Mouse (Mus musculus) hematopoietic stem cell, adult 5-6 weeks (primary cell): ENCODE measurements around the gene Zfp287. TPM values are rescaled to one million over a fixed set of nuclear protein-coding genes. Genes with fewer than 3 reads are reported as not detected.

ENCODE experiments used
- ATAC-seq, 2 experiments: fragments of 125-278 bp in 1 of 2; replicated peaks in 1 of 2; 2 replicates each; pipeline ENCODE4 v1.8.0; 2016 to 2017; ENCODE audit warnings: inconsistent platforms in 2 of 2, mild to moderate bottlenecking in 2 of 2, moderate number of reproducible peaks in 2 of 2, low read depth in 1 of 2, moderate TSS enrichment in 1 of 2; ENCODE audit not compliant: low FRiP score in 2 of 2, poor library complexity in 2 of 2, severe bottlenecking in 2 of 2, insufficient read depth in 1 of 2, low TSS enrichment in 1 of 2
- total RNA-seq: library from RNA; stranded (forward); fragments of 172-1452, 232-1000 nt; gene quantifications from 2 replicates; pipeline ENCODE4 v1.2.3, GENCODE M21; 2017

The Zfp287 gene
- total RNA-seq = 7.3 and 9.6 TPM in 2 replicates

DNA sequence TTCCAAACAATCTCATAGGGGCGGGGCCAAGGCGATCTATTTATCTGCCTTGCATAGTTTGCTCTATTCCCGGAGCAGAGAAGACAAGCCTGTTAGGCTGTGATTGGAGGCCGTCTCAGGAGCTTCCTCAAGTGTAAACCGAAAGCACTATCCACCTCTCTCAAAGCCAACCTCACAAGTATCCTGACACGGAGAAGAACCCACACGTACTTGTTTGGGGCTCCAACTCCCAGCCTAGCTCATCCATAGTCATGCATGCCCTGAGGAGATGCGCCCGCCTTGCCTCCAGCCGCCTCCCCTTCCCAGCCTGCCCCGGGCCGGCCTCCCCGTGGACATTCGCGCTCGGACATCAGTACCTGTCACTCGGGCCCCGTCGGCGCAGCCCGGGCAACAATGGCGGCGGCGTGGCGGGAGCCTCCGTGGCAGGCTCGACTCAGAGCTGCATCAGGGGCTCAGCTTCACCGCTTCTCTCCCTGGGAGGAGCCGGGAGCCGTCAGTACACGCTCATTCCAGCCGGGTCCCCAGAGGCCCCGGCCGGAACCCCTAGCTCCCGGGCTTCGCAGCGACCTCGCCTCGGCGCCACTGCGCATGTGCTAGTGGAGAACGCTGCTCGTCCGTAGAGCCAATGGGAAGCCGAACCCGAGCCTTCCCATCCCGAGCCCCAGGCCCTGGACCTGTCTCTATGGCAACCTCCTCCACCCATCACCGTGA, at the start of gene Zfp287:
Zfp287 (minus strand) TSS at position 595 of the 711 bp plus-strand sequence.
- ATAC-seq = peak; percentile 86 to 93

DNA sequence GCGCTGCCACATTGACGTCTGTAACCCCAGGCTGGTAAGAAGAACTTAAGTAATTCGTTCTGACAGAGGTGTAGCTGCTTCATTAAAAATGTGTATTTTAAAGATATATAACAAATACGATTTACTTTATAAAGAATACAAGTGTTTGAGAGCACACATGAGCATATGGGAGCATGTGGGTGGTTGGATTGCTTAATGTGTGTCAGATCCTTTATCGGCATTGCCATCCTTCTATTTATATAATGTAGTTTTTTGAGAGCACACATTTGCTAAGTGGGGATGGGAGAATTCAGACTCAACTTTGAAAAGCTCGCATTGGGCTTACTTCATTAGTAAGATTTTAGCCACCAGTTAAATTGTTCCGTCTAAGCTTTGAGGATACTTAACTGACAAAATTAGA, 44.8 kb upstream of the Zfp287 start:
- ATAC-seq = no peak

DNA sequence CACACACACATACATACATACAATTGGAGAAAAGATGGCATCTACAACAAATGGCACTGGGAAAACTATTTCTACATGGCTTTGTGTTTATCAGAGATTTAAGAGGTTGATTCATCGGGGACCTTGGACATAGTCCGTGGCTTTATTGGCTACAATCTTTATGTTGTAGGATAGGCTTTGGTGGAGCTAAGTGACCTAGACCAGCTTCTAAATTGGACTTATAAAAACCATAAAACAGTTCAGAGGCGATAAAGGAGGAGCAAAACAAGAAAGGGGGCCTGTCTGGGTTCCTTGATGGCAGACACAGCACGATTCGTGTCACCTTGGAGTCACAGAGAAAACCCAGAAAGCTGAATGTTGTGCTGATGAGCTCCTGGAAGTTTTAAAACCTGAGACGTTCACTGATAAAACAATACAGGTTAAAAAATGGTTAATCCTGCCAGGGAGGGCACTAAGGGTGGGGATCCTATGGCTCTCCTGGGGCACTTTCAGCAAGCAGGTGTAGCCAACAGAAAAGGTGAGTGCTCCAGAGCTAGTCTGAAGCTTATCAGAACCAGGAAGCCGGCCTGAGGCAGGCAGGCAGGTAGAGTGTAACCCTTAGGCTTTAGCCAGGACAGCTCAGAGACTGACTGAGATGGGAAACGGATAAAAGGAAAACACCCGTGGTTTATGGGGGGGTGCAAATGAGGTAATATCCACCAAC, 29.2 kb upstream of the Zfp287 start:
- ATAC-seq = no peak

DNA sequence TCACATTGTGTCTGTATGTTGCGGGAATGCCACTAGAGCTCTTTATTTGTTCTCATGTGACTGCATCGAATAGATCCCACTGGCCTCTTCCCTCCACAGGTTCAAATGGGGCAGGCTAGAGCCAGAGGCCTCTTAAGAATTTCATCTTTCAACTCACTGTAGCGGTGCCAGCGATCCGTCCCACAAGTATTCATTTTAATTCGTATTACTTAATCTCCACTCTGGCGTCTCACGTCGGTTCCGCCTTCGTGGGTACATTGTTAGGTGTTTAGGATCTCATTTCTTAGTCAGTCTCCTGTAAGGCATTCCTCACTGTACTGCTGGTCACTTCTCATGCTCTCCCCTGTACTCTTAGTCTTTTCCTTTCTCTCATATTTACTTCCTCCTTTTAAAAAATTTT, 26.8 kb upstream of the Zfp287 start:
- no peak for ATAC-seq

DNA sequence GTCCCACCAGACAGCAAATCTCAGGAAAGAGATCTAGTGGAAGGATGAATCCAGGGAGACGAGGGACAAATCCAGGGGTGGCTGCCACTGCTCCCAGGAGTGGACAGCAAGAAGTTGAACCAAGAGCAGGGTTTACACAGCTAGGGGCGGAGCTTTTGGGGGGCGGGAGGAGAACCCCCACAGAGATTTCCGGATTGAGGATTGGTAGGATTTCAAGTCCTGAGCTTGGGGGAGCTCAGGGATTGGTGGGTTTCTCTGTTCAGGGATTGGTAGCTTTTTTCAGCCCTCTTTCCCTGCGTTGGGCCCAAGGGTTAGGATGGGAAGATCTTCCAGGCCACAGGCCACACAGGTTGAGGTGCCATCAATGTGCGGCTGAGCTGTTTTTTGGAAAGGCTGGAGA, 26.2 kb upstream of the Zfp287 start:
- no peak for ATAC-seq

DNA sequence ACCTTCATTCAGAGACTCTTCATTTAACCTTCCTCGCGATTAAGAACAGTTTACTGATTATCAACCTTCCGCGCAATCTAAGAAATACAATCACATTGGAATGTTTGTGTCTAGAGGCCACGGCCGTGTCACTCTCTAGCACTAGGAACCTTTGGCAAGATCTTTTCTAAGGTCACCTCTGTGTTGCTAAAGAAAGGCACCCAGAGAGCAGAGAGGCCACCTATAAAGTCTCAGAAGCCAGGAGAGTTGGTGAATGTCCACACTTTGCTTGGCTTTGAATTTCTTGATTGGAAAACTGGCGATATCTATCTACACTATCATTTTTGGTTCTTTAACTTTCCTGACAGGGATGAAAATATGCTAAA, 25.4 kb upstream of the Zfp287 start:
- no peak for ATAC-seq

DNA sequence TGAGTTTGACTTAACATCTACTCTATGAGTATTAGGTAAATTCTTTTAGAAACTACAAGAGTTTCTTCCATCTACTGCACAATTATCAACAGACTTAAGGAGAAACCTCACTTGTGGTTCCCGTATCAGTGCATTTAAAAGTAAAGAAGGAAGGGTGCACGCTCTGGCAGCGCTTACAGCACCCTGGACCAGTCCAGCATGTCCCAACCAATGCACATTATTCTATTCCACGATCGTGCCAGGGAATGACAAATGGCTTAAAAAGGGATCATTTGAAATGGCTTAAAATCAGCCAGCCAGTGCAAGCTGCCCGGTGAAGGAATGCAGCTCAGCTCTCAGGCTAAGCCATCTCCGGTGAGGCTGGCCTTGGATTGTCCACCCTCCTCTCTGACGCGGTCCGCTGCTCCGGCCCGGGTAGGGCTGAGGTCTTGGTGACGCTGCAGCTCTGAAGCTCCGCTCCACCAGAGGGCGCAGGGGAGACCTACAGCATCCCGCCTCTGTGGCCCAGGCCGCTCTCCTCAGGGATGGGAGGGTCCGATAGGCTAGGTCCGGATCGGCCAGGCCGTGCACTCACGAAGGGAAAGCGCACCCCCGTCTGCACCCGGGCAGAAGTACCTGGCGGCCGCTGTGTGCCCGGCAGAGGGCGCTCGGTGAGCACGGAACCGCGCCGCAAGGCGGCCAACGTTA, 24.9 kb upstream of the Zfp287 start:
- peak; percentile 97 to 99 for ATAC-seq

DNA sequence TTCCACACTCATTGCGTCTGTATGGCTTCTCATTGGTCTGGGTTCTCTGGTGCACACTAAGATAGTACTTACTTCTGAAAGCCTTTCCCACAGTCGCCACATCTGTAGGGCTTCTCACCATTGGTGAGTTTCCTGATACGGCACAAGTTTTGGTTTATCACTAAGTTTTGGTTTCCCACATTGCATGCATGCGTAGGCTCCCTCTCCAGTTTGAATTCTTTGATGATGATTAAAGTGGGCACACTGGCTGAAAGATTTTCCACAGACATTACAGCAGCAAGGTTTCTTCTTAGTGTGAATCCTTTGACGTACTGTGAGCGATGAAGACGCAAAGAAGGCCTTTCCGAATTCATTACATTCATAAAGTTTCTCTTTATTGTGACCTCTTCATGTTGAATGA, 21.1 kb upstream of the Zfp287 start, which contains the start of gene Gm10428:
Gm10428 (plus strand) TSS at position 321 of the 400 bp plus-strand sequence.
- ATAC-seq = no peak

DNA sequence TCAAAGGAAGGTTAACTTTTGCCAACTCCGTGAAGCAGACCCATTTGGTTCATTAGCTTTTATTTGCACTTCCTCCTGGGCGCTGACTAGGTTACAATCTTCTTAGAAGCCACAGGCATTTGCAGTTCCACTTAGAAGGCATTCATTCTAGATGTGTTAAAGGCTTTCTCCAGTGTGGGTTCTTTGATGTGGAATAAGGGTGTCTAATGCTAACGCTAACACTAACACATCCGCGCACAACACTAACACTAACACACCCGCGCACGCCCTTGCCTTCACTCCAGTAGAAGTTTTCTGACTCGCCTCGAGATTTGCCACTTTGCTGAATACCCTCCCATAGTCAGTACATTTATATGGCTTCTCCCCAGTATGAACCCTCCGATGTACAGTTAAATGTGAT, 20.5 kb upstream of the Zfp287 start:
- ATAC-seq = no peak

DNA sequence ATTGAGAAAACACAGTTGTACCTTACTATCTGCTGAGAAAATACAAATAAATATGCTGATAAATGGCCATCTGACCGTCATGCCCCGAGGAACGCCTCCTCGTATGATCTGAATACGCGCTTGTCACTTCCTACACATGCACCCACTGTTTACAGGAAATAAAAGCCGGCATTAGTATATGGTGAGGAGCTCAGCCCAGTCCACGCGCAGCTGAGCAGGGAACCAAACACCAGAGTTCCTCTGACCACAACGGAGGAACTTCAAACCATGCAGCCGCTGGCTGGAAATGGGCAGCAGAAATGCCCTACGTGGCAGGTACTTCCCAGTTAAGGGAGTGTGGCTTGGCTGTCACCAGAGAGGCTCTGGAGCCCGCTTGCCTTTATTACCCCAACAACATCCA, 17.7 kb upstream of the Zfp287 start:
- peak; percentile 74 to 81 for ATAC-seq

DNA sequence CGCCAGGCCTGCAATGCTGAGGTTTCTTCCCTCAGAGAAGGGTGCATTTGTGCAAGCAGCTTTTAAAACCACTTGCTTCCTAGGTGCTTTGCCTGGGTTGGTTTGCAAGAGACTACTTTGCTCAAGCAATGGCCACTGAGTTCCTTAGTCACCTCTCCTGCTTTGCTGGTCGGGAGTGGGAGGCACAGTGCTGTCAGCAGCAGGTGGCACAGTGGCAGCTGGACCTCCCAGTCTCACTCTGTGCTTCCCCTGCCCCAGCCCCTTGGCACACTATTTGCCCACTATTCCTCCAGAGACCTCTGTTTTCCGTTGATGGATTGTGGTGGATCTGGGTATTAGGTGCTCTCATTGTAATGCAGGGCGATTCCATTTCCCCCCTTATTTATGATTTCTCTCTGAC, 16.4 kb upstream of the Zfp287 start:
- no peak for ATAC-seq

DNA sequence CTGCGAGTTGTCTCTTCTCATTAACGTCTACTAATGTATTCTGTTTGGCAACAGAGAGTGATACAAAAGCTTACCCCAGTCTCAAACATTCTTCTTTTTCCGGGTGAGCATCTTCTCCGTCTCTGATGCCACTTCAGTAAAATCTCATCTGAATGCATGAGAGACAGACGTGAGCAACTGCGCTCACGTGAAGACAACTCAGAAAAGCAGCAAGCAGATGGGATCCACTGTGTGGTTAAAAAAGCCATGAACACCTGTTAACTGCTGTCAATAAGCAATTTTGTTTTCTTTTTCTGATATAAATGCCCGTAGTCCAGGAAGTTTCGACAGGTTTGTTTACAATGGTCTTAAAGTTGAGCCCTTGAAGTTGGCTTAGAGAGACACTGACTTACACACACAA, 15.5 kb upstream of the Zfp287 start:
- ATAC-seq = no peak

DNA sequence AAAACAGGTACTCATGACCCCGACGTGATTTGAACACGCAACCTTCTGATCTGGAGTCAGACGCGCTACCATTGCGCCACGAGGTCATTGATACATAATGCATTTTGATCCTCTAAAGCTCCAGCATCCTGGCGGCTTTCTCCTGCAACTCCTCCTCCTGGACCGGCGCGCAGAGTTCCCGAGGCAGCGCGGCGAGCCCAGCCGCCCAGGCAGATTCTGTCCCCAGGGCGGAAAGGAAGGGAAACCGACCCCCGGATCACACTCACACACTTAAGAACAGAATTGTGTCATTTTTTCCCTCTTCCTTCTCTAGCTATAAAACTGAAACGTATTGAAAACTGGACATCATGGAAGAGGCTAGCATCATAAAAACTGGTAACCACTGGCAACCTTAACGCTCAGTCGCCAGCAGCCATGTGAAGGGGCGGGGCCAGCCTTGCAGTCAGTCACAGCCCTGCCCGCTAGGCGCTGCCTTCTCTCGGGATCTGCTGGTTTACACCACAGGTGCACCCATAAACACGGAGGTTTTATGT, 14.4 kb upstream of the Zfp287 start:
- ATAC-seq = peak; percentile 60 to 70; a peak in 3 of 4 replicates

DNA sequence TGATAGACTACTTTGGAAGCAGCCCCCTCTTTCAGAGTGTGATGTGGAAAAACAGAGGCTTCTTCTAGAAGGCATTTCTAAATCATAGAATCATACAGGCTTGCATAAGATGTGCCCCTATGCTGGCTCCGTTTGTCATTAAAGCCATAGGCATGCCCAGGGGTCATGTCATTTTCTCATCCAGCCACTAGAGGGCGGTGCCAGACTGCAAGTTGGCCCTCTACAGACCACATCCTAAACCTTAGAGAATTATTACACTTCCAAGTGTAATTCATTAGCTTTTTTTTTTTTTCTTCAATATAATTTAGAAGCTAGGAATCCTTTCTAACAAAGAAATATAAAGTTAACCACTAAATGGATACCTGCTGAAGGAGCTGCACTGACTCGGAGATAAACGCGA, 12.4 kb upstream of the Zfp287 start:
- ATAC-seq = peak; percentile 74 to 82

DNA sequence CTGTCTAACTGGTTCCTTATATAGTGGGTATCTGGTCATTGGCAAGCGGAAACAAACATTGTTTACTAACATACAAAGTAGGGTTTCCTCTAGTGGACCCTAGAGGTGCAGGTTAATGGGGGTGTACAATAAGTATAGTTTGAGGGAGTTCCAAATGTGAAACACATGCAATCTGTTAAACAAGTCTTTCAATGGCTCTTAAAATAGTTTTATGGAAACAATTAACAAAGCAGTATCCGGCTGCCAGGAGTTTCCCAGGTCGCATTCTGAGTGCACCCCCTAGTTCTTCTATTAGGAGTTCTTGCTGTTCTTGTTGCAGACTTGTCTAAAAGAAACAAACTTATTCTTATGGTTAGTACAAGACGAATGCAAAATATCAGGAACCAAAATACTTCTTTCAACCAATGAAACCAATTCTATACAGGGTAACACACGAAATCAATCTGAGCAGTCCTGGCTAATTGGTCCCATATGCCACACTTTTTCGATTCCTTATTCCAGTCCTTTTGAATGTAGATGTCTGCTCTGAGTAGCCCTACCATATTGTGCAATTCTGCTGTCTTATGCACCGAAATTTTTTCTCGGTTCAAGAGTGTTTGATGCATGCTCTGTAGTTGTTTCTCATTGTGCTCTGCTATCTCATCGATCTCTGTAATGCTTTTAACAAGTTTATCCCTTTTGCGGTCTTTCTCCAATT, 10.7 kb upstream of the Zfp287 start:
- ATAC-seq = no peak

DNA sequence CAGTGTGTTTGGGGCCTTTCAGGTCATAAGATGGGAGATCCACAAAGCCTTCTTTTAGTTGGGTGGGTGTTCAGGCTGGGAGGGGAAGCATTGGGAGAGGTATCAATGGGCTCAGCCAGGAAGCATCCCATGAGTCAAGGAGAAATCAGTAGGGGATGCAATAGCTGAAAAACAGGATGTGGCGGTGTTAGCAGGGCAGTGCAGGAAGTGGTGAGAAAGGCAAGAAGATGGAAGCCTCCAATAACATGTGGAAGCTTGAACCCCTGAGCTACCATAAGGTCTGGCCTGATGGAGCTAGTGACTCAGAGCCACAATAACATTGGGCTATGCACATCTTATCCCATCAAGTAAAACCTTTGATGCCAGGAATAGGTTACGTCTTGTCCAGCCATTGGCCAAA, 9.5 kb upstream of the Zfp287 start:
- 0 out of 4 replicates have a peak, but pooled peaks of 1 of the 2 experiments have one; percentile 38 for ATAC-seq

DNA sequence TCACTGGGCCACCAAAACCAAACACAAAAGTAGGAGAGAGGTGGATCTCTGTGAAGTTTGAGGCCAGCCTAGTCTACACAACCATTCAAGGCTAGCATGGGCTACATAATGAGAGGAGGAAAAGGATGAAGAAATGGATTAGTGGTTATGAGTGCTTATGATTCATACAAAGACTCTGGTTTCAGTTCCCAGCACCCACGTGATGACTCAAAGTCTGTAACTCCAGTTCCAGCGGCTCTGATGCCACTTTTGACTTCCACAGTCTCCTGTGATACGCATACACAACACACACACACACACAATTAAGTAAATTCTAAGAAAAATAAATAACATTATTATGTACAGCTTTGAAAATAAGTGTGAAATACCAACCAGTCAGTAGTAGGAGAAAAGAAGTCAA, 960 bp upstream of the Zfp287 start:
- no peak for ATAC-seq

DNA sequence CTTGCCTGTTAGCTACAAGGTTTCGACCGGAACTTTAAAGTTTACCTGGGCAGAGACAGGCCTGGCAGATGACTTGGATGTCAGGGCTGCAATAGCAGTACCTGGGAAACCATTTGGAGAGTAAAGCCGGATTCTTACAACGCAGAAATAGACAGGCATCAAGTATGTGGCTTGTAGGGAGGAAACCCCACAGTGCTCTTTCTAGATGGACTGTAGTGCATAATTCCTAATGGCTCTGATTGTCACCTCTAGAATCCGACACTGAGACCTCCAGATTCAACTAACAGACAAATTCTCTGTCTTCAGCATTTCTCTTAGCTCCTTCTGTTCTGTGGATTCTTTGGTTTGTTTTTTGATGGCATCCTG, 300 bp upstream of the Zfp287 start:
- no peak for ATAC-seq
